Mouse (Mus musculus): ENCODE results near the gene Rgs12. TPM values are rescaled to one million over a fixed set of nuclear protein-coding genes. Genes with fewer than 3 reads are reported as not detected.

Rgs12 gene
- polyA plus RNA-seq, 1 experiment from 2014 or later, result 44.3 TPM

DNA sequence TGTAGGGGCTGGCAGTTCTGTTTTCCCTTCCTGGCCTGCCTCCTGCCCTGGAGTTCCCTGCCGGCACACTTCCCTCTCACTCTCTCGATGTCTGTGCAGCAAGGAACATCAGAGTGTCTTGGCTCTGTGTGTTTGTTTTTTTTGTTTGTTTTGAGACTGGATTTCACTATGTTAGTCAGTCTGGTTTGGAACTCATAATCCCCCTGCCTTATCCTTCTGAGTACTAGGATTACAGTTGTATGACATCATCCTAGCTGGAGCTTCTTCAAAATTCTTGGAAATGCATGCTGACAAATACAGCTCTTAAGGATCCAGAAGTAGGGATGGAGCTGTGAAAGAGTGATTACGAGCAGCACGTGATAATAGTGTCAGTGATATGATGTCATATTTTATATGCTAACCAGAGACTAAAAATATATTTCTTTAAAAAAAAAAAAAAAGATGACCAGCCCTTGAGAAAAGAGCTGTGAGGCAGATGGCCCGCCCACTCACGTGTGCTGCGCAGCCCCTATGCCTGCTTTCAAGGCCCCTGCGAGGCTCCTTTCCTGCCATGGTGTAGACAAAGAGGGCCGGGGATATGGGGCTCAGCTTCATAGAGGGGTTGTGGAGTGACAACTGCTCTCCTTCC is 70.5 kb downstream of the Rgs12 start:
- DNase-seq, result no peak
- Histone ChIP-seq H3K4me1 (ENCODE audit: control insufficient read depth, insufficient read depth, low read length) (peaks cover 2% of the 10 kb centered on the region; the same call in 1 of the 2 replicates), H3K9ac (replicated peaks; ENCODE audit: low read length) (0 out of 2 replicates have a peak overlapping the region, but pooled peaks have one; percentile 6), H3K4me3 (replicated peaks; ENCODE audit: low read depth, low read length) (no peak overlapping the region), H3K9me3 (ENCODE audit: control insufficient read depth, low read length) (no peaks in the 10 kb centered on the region), H3K4me2 (ENCODE audit: low read length) (no peak overlapping the region), H3K27me3 (ENCODE audit: control insufficient read depth, insufficient read depth, low read length) (no peaks in the 10 kb centered on the region), H3K36me3 (ENCODE audit: control insufficient read depth, insufficient read depth, low read length) (peaks cover 40% of the 10 kb centered on the region), H3K27ac (replicated peaks; ENCODE audit: low read depth, low read length) (no peak overlapping the region)
- WGBS, result 78% methylated on average over 9 of the region's 9 CpGs
- ATAC-seq (ENCODE audit: low FRiP score, low TSS enrichment), result no peak

DNA sequence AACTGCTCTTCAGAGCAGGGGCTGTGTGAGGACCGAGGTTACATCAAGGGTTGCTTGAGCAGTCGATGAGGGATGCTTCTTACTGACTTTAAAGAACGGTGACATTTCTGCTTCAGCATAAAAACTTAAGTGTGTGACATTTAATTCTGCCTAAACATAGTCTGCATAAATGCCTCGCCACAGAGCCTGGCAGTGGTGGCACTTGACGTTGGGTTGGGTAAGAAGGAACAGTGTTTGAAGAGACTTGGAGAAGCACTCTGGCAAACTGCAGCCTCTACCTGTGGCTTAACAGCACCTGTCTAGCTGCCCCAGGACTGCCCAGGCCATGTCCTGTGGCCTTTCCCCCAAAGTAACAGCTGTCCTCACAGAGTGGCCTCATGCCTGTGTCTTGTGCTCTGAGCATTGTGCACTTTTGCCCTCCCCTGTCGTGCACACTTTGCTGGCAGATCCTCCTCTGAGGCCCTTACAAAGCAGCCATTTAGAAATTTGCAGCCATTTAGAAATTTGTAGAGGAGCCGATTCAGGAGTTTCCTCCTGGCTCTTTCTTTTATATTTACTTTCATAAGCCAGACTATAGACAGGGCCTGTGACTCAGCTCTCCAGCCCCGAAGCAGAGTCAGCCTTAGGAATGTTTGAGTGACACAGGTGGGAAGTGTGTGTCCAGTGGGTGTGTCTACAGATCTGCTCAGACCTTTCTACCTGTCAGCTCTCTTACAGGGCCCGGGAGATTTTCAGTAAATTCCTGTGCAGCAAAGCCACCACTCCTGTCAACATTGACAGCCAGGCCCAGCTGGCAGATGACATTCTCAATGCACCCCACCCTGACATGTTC is 71.4 kb downstream of the Rgs12 start:
- H3K4me2 ChIP-seq (ENCODE audit: low read length), result no peak overlapping the region
- no peak overlapping the region for H3K4me3 ChIP-seq (replicated peaks; ENCODE audit: low read depth, low read length)
- ATAC-seq (ENCODE audit: low FRiP score, low TSS enrichment), result no peak
- no peak for DNase-seq
- H3K9ac ChIP-seq (replicated peaks; ENCODE audit: low read length), result no peak overlapping the region
- whole genome bisulfite sequencing, result 88% methylated on average over 9 of the region's 9 CpGs
- H3K4me1 ChIP-seq (ENCODE audit: control insufficient read depth, insufficient read depth, low read length), result no peaks in the 10 kb centered on the region
- no peak overlapping the region for H3K27ac ChIP-seq (replicated peaks; ENCODE audit: low read depth, low read length)
- no peaks in the 10 kb centered on the region for H3K9me3 ChIP-seq (ENCODE audit: control insufficient read depth, low read length)
- H3K27me3 ChIP-seq (ENCODE audit: control insufficient read depth, insufficient read depth, low read length), result no peaks in the 10 kb centered on the region
- peaks cover 49% of the 10 kb centered on the region for H3K36me3 ChIP-seq (ENCODE audit: control insufficient read depth, insufficient read depth, low read length)

DNA sequence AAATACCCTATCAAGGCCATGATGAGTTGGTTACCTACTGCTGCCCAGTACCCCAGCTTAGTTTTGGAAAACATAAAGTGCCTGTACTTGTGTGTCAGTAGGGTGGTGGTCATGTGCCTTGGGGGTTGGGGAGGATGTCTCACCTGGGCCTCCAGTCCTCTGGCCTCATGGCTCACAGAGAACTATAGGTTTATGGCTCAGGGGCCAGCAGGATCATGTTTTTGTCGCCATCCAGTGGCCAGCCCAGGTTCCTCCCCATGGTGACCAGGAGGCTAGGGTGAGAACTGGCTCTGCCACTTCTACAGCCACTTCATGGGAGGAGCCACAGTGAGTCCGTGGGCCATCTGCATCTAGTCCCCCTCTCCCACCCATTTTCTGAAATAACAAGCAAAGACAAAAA is 75.7 kb downstream of the Rgs12 start:
- 35% methylated on average over 2 of the region's 2 CpGs for WGBS
- no peak overlapping the region for H3K27ac ChIP-seq (replicated peaks; ENCODE audit: low read depth, low read length)
- 0 out of 2 replicates have a peak, but pooled peaks have one; percentile 40 for ATAC-seq (ENCODE audit: low FRiP score, low TSS enrichment)

DNA sequence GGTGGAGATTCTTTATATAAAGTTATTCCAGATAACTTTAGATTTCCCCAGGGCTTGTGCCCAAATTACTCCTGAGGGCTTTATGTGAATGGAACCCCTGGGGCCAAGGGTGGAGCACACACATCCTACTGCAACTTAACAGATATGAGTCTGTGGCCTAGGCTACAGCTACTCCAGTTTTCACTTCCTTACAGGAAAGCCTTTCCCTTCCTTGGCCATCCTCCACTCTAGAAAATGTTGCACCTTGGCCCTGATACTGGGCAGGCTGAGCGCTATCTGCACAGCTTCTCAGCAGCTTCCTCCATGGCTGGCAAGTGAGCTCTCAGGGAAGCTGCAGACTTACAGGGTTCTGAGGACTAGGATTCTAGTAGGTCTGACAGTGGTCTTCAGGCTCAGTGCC is 80.1 kb downstream of the Rgs12 start:
- DNase-seq (no peak), ATAC-seq (ENCODE audit: low FRiP score, low TSS enrichment) (no peak)
- H3K9me3 ChIP-seq (ENCODE audit: control insufficient read depth, low read length), result no peaks in the 10 kb centered on the region
- no peaks in the 10 kb centered on the region for H3K27me3 ChIP-seq (ENCODE audit: control insufficient read depth, insufficient read depth, low read length)
- no peaks in the 10 kb centered on the region for H3K4me1 ChIP-seq (ENCODE audit: control insufficient read depth, insufficient read depth, low read length)
- H3K9ac ChIP-seq (replicated peaks; ENCODE audit: low read length), result no peak overlapping the region
- WGBS, result 100% methylated on average over 1 of the region's 1 CpGs
- H3K4me3 ChIP-seq (replicated peaks; ENCODE audit: low read depth, low read length), result no peak overlapping the region
- no peak overlapping the region for H3K27ac ChIP-seq (replicated peaks; ENCODE audit: low read depth, low read length)
- peaks cover 95% of the 10 kb centered on the region for H3K36me3 ChIP-seq (ENCODE audit: control insufficient read depth, insufficient read depth, low read length)
- H3K4me2 ChIP-seq (ENCODE audit: low read length), result no peak overlapping the region

More for the DNA sequence above, 75.7 kb downstream of the Rgs12 start:
- Histone ChIP-seq H3K4me1 (ENCODE audit: control insufficient read depth, insufficient read depth, low read length) (no peaks in the 10 kb centered on the region), H3K9me3 (ENCODE audit: control insufficient read depth, low read length) (no peaks in the 10 kb centered on the region), H3K27me3 (ENCODE audit: control insufficient read depth, insufficient read depth, low read length) (no peaks in the 10 kb centered on the region), H3K9ac (replicated peaks; ENCODE audit: low read length) (no peak overlapping the region), H3K36me3 (ENCODE audit: control insufficient read depth, insufficient read depth, low read length) (peaks cover 92% of the 10 kb centered on the region), H3K4me2 (ENCODE audit: low read length) (no peak overlapping the region), H3K4me3 (replicated peaks; ENCODE audit: low read depth, low read length) (no peak overlapping the region)
- peak; percentile 66 for DNase-seq

DNA sequence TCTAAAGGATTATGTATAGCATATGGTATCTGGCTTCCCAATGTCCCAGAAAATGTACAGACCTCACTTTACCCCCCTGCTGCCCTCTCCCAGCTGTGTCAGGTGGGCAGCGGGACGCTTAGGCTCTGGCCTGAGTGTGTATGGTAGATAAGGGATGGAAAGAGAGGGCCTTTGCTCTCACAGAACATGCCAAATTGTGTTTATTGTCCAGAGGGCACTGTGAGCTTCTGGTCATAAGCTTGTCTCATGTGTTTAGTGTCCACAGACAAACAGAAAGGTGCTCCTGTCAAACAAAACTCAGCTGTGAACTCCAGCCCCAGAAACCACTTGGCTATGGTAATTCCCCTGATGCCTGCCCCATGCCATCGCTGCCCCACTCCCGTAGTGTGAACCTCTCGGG is 80.5 kb downstream of the Rgs12 start:
- H3K4me1 ChIP-seq (ENCODE audit: control insufficient read depth, insufficient read depth, low read length), result no peaks in the 10 kb centered on the region
- no peaks in the 10 kb centered on the region for H3K9me3 ChIP-seq (ENCODE audit: control insufficient read depth, low read length)
- no peak overlapping the region for H3K4me2 ChIP-seq (ENCODE audit: low read length)
- DNase-seq, result no peak
- H3K27ac ChIP-seq (replicated peaks; ENCODE audit: low read depth, low read length), result no peak overlapping the region
- no peak for ATAC-seq (ENCODE audit: low FRiP score, low TSS enrichment)
- H3K27me3 ChIP-seq (ENCODE audit: control insufficient read depth, insufficient read depth, low read length), result no peaks in the 10 kb centered on the region
- no peak overlapping the region for H3K9ac ChIP-seq (replicated peaks; ENCODE audit: low read length)
- 89% methylated on average over 5 of the region's 5 CpGs for WGBS
- no peak overlapping the region for H3K4me3 ChIP-seq (replicated peaks; ENCODE audit: low read depth, low read length)
- H3K36me3 ChIP-seq (ENCODE audit: control insufficient read depth, insufficient read depth, low read length), result peaks cover 92% of the 10 kb centered on the region

DNA sequence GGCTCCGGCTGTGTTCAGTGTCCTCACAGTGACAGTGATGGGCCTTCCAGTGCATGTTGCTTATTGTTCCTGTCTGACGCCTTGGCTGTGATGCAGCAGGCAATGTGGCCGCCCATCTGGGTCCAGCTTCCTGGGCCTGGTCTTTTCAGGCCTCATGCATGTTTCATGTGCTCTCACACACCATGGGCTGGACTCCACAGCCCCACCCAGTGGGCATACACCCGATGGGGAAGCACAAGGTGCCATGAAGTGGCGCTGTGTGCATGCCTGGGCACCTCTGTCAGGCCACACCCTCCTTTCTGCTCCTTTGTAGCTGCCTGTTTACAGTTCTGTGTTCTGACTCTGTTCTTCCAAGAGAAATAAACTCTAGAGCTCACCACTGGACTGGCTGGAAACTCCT is 83.8 kb downstream of the Rgs12 start:
- H3K4me2 ChIP-seq (ENCODE audit: low read length), result no peak overlapping the region
- peak; percentile 27 for DNase-seq
- no peak for ATAC-seq (ENCODE audit: low FRiP score, low TSS enrichment)
- 60% methylated on average over 5 of the region's 5 CpGs for WGBS
- H3K36me3 ChIP-seq (ENCODE audit: control insufficient read depth, insufficient read depth, low read length), result peaks cover 59% of the 10 kb centered on the region
- H3K27me3 ChIP-seq (ENCODE audit: control insufficient read depth, insufficient read depth, low read length), result no peaks in the 10 kb centered on the region
- H3K27ac ChIP-seq (replicated peaks; ENCODE audit: low read depth, low read length), result 0 out of 2 replicates have a peak overlapping the region, but pooled peaks have one; percentile 13
- no peak overlapping the region for H3K4me3 ChIP-seq (replicated peaks; ENCODE audit: low read depth, low read length)
- no peaks in the 10 kb centered on the region for H3K9me3 ChIP-seq (ENCODE audit: control insufficient read depth, low read length)
- H3K4me1 ChIP-seq (ENCODE audit: control insufficient read depth, insufficient read depth, low read length), result no peaks in the 10 kb centered on the region
- H3K9ac ChIP-seq (replicated peaks; ENCODE audit: low read length), result no peak overlapping the region

DNA sequence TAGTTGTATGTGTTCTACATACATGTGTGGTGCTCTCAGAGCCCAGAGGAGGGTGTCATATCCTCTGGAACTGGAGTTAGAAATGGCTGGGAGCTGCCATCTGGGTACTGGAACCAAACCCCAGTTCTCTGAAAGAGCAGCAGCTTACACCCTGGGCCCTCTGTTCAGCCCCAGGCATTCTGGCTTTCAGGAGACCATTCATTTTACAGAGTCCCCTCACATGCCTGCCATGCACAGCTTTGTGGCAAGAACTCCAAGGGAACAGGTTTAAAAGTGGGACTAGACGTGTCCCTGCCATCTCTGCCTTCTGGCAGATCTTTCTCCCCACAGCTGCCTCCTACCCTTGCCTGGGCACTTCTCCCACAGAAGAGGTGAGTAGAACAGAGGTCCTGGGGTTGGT is 84.4 kb downstream of the Rgs12 start:
- Histone ChIP-seq H3K9ac (replicated peaks; ENCODE audit: low read length) (no peak overlapping the region), H3K4me3 (replicated peaks; ENCODE audit: low read depth, low read length) (no peak overlapping the region), H3K36me3 (ENCODE audit: control insufficient read depth, insufficient read depth, low read length) (peaks cover 54% of the 10 kb centered on the region), H3K9me3 (ENCODE audit: control insufficient read depth, low read length) (no peaks in the 10 kb centered on the region), H3K27me3 (ENCODE audit: control insufficient read depth, insufficient read depth, low read length) (no peaks in the 10 kb centered on the region), H3K4me1 (ENCODE audit: control insufficient read depth, insufficient read depth, low read length) (no peaks in the 10 kb centered on the region), H3K4me2 (ENCODE audit: low read length) (no peak overlapping the region), H3K27ac (replicated peaks; ENCODE audit: low read depth, low read length) (no peak overlapping the region)
- no peak for ATAC-seq (ENCODE audit: low FRiP score, low TSS enrichment)
- 97% methylated on average over 1 of the region's 1 CpGs for WGBS
- no peak for DNase-seq

DNA sequence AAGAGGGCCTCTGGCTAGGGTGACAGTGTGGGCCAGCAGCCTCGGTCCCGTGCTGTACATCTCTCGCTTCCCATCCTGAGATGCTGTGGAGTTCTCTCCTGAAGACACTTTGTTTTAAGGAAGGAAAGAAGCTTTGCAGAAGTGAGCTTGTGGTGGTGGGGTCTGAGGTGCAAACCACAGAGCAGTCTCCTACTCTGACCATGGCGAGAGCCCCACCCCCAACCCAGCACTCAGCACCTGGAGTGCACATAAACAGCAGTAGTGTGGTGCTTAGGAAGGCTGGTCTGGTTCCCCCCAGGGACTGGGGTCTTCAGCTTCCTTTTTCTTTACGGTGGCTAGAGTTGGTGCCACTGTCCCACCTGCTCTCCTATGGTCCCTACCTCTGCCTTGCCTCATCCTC is 85.9 kb downstream of the Rgs12 start:
- H3K36me3 ChIP-seq (ENCODE audit: control insufficient read depth, insufficient read depth, low read length), result peaks cover 39% of the 10 kb centered on the region
- no peak for DNase-seq

DNA sequence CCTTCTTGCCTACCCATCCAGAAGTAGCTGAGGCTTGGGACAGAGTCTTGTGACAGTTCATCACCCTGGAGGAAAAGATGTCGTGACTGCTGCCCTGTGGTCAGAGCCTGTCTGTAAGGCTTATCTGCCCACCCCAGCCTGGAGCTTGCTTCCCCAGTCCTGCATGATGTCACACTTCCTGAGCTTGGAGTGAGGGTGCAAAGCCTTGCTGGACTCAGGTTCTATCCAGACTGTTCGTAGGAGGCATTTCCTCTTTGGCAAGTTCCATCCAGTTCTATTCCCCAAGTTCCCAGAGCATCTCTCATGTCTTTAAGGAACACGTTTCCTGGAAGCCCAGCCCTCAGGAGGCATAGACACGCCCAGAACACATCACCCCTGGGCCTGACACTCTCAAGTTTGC is 86.5 kb downstream of the Rgs12 start:
- Histone ChIP-seq H3K27me3 (ENCODE audit: control insufficient read depth, insufficient read depth, low read length) (no peaks in the 10 kb centered on the region), H3K9ac (replicated peaks; ENCODE audit: low read length) (no peak overlapping the region), H3K4me1 (ENCODE audit: control insufficient read depth, insufficient read depth, low read length) (no peaks in the 10 kb centered on the region), H3K4me3 (replicated peaks; ENCODE audit: low read depth, low read length) (no peak overlapping the region), H3K9me3 (ENCODE audit: control insufficient read depth, low read length) (no peaks in the 10 kb centered on the region), H3K4me2 (ENCODE audit: low read length) (no peak overlapping the region), H3K36me3 (ENCODE audit: control insufficient read depth, insufficient read depth, low read length) (peaks cover 33% of the 10 kb centered on the region), H3K27ac (replicated peaks; ENCODE audit: low read depth, low read length) (no peak overlapping the region)
- 82% methylated on average over 4 of the region's 4 CpGs for WGBS
- no peak for DNase-seq
- no peak for ATAC-seq (ENCODE audit: low FRiP score, low TSS enrichment)

More for the DNA sequence above, 85.9 kb downstream of the Rgs12 start:
- Histone ChIP-seq H3K27me3 (ENCODE audit: control insufficient read depth, insufficient read depth, low read length) (no peaks in the 10 kb centered on the region), H3K9ac (replicated peaks; ENCODE audit: low read length) (no peak overlapping the region), H3K4me1 (ENCODE audit: control insufficient read depth, insufficient read depth, low read length) (no peaks in the 10 kb centered on the region), H3K27ac (replicated peaks; ENCODE audit: low read depth, low read length) (no peak overlapping the region), H3K4me2 (ENCODE audit: low read length) (no peak overlapping the region), H3K9me3 (ENCODE audit: control insufficient read depth, low read length) (no peaks in the 10 kb centered on the region), H3K4me3 (replicated peaks; ENCODE audit: low read depth, low read length) (no peak overlapping the region)
- ATAC-seq (ENCODE audit: low FRiP score, low TSS enrichment), result no peak
- 96% methylated on average over 5 of the region's 5 CpGs for WGBS
